Mouse (Mus musculus) cerebellum, adult 2 months (tissue): ENCODE results near the gene Phf1. TPM values are rescaled to one million over a fixed set of nuclear protein-coding genes. Genes with fewer than 3 reads are reported as not detected.
A peak's percentile ranks its signal among the peaks of the same experiment; 100 is the strongest.

Experiments used
- DNase-seq, 2 experiments: peaks; one replicate each; pipeline ENCODE4 v3.0.0; 2021
- H3K27ac ChIP-seq: fragments of 200-500 bp; 2 replicates; pipeline ENCODE4 v1.5.1; 2012; ENCODE audit warnings: low read length, control low read depth, inconsistent platforms; ENCODE audit not compliant: insufficient read depth
- H3K27me3 ChIP-seq: fragments of 200-500 bp; 2 replicates; pipeline ENCODE4 v1.6.1; 2012; ENCODE audit warnings: inconsistent platforms, mild to moderate bottlenecking, low read length, moderate library complexity; ENCODE audit not compliant: control insufficient read depth, insufficient read depth
- H3K4me1 ChIP-seq: fragments of 200-500 bp; 2 replicates; pipeline ENCODE4 v1.6.1; 2011; ENCODE audit warnings: low read length; ENCODE audit not compliant: control insufficient read depth, insufficient read depth
- H3K4me3 ChIP-seq: fragments of 200-500 bp; replicated peaks from 2 replicates; pipeline ENCODE3; 2011; ENCODE audit warnings: mild to moderate bottlenecking, low read depth, low read length, control low read depth; ENCODE audit not compliant: insufficient read depth
- CTCF ChIP-seq: fragments of 200-500 bp; IDR thresholded peaks from 2 replicates; pipeline ENCODE4 v1.5.1; 2011; ENCODE audit warnings: low read depth, mild to moderate bottlenecking, control low read depth, low read length, moderate library complexity, borderline replicate concordance; ENCODE audit not compliant: insufficient read depth
- POLR2A ChIP-seq: fragments of 200-500 bp; IDR thresholded peaks from 2 replicates; pipeline ENCODE4 v1.6.1; 2011; ENCODE audit warnings: low read length, control low read depth, borderline replicate concordance; ENCODE audit not compliant: insufficient read depth
- WGBS: fragments of 180-500 bp; shearing (Covaris S2); methylation state at CpG from one replicate; pipeline ENCODE4 v1.1.7; 2018; 5-methylcytosine and 5-hydroxymethylcytosine counted together
- polyA plus RNA-seq: library from polyadenylated mRNA; depleted of rRNA; stranded (reverse); fragments of >200 nt; gene quantifications from 2 replicates; pipeline ENCODE4 v1.2.3, GENCODE M21; 2012; rRNA removed

Phf1 gene
- polyA plus RNA-seq, result 57.8 and 60.8 TPM in 2 replicates

DNA sequence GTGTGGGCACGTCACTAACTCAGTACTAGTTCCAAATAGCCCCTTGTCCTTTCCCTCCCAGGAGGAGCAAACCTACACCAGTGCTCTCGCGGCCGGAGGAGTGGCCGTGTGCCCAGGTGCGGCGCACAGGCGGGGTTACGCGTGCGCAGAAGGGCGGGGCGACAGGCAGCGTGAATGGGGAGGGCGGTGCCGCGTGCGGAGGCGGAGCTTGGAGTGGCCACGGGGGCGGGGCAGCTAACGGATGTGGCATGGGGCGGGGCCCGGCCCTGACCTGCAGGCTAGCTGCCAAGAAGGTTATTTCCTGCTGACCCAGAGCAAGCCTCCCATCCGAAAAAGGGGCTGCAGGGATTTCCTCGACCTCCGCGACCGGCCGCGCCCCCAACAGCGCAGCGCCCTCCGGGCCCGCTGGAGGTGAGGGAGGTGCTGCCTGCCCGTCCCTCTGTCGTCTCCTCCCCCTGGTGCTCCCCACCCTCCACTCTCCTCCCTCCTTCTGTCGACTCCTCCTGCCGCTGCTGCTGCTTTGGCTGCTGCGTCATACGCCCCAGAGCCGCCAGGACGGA lies at the start of gene Phf1:
Gene Phf1, plus strand, starts transcription at position 214 of the 560 bp plus-strand sequence.
- Histone ChIP-seq H3K27me3 (no peaks in the 10 kb centered on the region), H3K4me3 (peak within 1 kb of the TSS; percentile 67), H3K4me1 (0 out of 2 replicates have a peak, but pooled peaks cover 4% of the 10 kb centered on the region), H3K27ac (peak within 1 kb of the TSS; percentile 36)
- under 1% methylated on average over 43 of the region's 43 CpGs for whole genome bisulfite sequencing
- DNase-seq, result peak; percentile 94 to 97
- TF ChIP-seq CTCF (no peak), POLR2A (peak; percentile 98)

DNA sequence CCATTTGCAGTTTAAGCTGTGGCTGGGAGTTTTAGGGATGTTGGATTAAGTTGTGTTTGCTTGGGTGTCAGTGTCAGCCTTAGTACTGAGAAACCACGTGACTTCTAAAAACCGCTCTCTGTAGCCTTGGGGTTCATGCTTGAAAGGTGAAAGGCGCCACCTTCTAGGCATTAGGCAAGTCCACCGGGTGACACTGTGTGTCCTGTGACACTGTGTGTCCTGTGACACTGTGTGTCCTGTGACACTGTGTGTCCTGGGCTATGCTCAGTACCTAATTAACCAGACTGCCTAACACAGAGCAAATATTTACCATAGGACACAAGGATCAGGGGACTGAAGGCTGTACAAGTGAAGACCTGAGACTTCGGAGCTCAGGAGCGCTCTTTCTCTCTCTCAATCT lies 49.3 kb upstream of the Phf1 start:
- peaks cover 3% of the 10 kb centered on the region; the same call in 1 of the 2 replicates for H3K4me1 ChIP-seq
- H3K4me3 ChIP-seq, result no peak overlapping the region
- H3K27me3 ChIP-seq, result no peaks in the 10 kb centered on the region
- H3K27ac ChIP-seq, result no peak overlapping the region
- WGBS, result 85% methylated on average over 6 of the region's 6 CpGs
- TF ChIP-seq CTCF (no peak), POLR2A (no peak)
- no peak for DNase-seq

DNA sequence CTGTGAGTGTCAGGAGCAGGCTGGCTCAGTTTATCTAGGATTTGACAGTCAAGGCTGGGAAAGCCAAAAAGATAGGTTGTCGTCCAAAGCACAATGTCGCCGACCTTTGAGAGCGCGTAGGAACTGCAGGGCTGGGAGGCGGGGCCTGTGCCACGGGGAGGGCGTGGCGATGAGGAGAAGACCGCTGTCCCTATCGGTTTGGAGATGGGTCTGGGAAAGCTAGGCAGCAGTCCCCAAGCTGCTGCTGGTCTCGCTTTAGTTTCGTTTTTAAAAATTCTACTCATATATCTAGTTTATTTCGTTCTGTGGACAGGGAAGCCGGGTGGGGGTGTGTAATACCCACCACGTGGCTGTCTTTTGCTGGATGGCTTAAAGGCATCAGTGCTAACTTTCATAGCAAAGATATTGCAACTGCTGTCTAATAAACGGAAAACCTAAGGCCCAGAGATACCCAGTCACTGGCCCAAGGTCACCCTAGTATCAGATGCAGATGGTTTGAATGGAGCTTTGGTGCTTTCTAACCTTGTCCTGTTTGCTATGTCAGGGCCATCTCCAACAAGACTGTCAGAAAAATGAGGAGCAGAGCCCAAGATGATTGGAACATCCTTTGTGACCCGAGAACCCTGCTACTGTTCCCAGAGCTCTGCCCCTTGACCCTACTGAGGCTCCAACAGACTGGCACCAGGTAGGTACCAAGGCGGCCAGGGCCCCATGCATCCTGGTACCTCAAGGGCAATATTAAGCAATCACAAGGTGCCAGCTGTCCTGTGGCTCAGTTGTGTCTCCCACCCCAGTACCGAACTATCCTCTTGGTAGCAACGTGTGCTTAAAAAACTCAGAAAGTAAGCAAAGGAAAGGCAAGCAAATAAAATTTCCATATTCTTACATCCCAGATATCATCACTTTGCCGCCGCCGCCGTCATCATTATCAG lies 47.6 kb upstream of the Phf1 start:
- H3K27ac ChIP-seq, result no peak overlapping the region
- peaks cover 3% of the 10 kb centered on the region; the same call in 1 of the 2 replicates for H3K4me1 ChIP-seq
- H3K4me3 ChIP-seq, result peak overlapping the region; percentile 48
- H3K27me3 ChIP-seq, result no peaks in the 10 kb centered on the region
- no peak for TF ChIP-seq POLR2A
- TF ChIP-seq CTCF, result peak; percentile 50; the same call in 1 of the 2 replicates
- 19% methylated on average over 25 of the region's 25 CpGs for WGBS
- DNase-seq, result peak; percentile 75

DNA sequence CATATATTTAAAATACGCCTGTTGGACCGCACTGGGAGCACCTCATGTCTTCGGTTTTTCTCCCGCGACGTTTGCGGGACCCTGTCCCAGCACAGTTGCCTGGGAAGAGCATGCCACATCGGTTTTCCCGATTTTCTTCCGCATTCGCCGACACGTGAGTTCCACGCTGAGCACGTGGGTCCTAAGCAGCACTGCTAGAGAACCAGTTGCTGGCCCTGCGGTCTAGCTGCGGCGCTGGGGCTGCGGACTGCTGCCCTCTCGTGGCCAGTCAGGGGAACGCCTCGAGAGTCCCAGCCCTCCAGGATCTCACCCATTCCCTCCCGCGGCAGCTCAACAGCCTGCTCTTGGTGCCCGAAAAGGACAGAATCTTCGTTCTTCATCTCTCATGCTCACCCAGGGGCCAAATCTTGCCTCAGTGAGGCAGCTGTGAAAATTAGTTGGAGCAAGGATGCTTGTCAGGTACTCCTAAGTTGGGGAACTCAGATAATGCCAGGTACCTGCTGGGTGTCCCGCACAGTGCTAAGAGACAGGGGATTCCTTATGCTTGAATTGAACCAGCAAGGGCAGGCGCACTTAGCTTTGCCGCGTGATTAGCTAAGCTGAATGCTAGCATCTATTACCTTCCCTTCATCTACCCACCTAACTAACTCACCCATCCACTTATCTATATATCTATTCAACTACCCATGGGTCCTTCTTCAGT lies 46.7 kb upstream of the Phf1 start:
- Histone ChIP-seq H3K27me3 (no peaks in the 10 kb centered on the region), H3K27ac (no peak overlapping the region), H3K4me3 (peak overlapping the region; percentile 66), H3K4me1 (peaks cover 3% of the 10 kb centered on the region; the same call in 1 of the 2 replicates)
- DNase-seq, result peak; percentile 80 to 85
- TF ChIP-seq POLR2A, result no peak
- TF ChIP-seq CTCF, result peak; percentile 94
- 5% methylated on average over 30 of the region's 30 CpGs for WGBS

DNA sequence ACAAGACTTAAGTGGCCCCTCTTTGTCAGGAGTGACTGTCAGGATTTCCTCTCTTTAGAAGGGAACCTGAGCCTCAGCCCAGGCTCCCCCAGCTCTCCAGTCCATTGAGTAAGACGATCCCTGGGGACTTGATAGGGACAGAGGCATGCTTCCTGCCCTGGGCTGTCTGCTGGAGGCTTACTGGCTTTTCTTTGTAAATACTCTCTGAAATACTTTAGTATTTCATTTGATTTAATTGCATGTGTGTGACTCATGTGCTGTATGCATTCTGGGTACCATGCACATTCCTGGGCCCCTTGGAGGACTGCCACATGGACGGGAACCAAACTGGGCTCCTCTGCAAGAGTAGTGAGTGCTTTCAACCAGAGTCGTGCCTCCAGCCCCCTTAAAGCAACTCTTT lies 44.9 kb upstream of the Phf1 start:
- no peak overlapping the region for H3K27ac ChIP-seq
- H3K27me3 ChIP-seq, result no peaks in the 10 kb centered on the region
- DNase-seq, result no peak
- WGBS, result 27% methylated on average over 3 of the region's 3 CpGs
- no peak overlapping the region for H3K4me3 ChIP-seq
- H3K4me1 ChIP-seq, result peaks cover 9% of the 10 kb centered on the region
- TF ChIP-seq CTCF, result no peak
- TF ChIP-seq POLR2A, result no peak

DNA sequence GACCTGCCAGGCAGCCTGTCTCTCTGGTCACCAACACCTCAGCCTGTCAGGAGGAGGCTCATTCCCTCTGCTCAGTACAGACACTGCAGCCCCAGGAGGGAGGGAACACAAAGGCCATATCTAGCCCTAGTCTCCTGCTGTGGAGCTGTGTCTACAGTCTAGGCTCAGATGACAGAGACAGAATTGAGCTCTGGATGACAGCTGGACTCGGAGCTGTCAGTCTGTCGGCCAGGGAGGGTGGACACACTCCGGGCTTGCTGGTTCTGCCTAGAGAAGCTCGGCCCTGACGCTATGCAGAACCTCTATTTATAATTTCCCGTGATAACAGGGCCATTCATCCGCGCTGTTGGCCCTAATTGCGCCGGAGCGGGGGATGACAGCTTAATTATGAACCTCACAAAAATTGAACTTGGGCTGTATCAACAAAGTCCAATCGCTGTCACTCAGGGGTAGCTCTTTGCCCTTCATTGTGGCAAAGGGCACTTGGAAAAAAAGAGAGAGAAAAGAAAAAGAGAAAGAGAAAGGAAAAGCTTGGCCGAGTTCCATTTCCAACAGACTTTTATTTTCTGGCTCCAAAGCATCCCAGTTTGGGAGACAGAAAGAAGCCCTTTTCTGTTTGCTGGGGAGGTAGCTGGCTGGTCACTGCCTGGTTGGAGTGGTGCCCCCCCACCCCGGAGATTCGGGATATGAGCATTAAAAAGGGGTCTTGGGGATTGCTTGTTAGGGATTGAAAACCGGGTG lies 40.0 kb upstream of the Phf1 start:
- Histone ChIP-seq H3K27me3 (no peaks in the 10 kb centered on the region), H3K27ac (no peak overlapping the region), H3K4me1 (peaks cover 5% of the 10 kb centered on the region), H3K4me3 (no peak overlapping the region)
- no peak for TF ChIP-seq POLR2A
- no peak for TF ChIP-seq CTCF
- 11% methylated on average over 16 of the region's 16 CpGs for WGBS
- peak in 1 of 2 experiments; percentile 14 for DNase-seq

DNA sequence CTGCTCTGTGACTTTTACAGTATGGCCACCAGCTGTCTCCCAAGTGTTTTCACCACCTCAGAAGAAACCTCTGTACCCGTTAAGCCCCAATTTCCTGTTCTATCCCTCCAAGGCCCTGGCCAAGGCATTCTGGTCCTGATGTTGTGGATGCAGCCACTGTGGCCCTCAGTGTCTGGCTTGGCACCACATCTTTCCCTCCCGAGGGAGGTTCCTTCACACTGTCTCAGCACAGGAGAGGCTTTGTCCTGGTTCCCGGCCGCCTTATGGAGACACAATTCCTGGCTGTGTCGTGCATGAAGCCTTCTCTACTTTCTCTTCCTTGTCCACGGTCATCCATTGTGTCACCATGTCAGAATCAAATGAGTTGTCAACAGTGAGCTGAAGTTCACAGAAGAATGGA lies 39.4 kb upstream of the Phf1 start:
- H3K27ac ChIP-seq, result no peak overlapping the region
- no peaks in the 10 kb centered on the region for H3K27me3 ChIP-seq
- TF ChIP-seq POLR2A, result no peak
- no peak for TF ChIP-seq CTCF
- WGBS, result 52% methylated on average over 6 of the region's 6 CpGs
- no peak for DNase-seq
- no peak overlapping the region for H3K4me3 ChIP-seq
- H3K4me1 ChIP-seq, result peaks cover 5% of the 10 kb centered on the region
